Mouse (Mus musculus) naive thymus-derived CD4-positive, alpha-beta T cell, adult 5 months (primary cell): ENCODE results near the gene Pik3r6. TPM values are rescaled to one million over a fixed set of nuclear protein-coding genes. Genes with fewer than 3 reads are reported as not detected.

Experiments
- polyA plus RNA-seq: library from polyadenylated mRNA; unstranded; fragments of 100-300 nt; shearing (Covaris generic); gene quantifications from one replicate; pipeline ENCODE4 v1.2.1, GENCODE M21; 2017

The Pik3r6 gene
- polyA plus RNA-seq, result not detected

DNA sequence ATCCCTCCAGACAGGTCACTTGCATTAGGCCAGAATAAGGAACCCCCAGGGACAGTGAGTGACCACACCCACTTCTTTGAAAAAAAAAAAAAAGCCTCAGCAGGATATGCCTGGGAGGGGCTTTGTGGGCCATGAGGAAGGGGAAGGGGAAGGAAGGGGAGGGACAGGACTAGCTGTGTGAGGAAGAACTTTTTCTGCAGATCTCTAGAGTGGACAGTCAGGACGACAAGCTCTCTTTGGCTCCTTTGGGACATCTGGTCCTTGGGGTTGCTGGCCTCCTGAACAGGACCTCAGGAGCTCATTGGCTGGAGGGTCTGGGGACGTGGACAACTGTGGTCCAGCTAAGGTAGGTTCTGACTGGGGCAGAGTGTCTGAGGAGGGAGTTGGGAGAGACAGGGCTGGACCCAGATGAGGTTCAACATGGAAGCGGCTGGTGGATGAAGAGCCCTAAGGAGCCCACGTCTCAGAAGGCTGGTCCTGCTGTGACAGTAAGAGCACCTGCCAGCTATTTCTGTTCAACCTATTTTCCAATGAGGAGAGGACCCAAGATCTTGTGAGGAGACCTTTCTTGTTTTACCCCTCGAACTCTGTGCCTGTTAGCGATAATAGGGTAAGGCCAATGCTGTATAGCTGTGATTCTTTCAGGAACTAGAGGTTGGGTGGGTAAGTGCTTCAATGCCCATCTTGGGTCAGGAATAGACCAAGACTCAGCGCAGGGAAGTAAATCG, at the start of gene Pik3r6:
Gene Pik3r6 (plus strand): TSS at position 118 of the 728 bp plus-strand sequence.

GRCm38 (mm10) chr11:68555918-68556584, 53.2 kb downstream of the Pik3r6 start, which contains the start of gene Mfsd6l:
Mfsd6l (plus strand) TSS chr11:68556186.

GRCm38 (mm10) chr11:68586721-68587120, 83.9 kb downstream of the Pik3r6 start, which contains the start of gene Ccdc42:
Ccdc42 (plus strand) TSS chr11:68587021.

Other genes with a start within 250 kb of the Pik3r6 start
- gene Ntn1, start 102.2 kb upstream of the Pik3r6 start, polyA plus RNA-seq, result 0.34 TPM
- gene Pik3r5, start 70.9 kb upstream of the Pik3r6 start, polyA plus RNA-seq, result 133 TPM
- not detected for gene Mfsd6l, start 53.2 kb downstream of the Pik3r6 start, polyA plus RNA-seq
- not detected for gene Ccdc42, start 84.0 kb downstream of the Pik3r6 start, polyA plus RNA-seq
- 2.9 TPM for gene Myh10, start 188.5 kb downstream of the Pik3r6 start, polyA plus RNA-seq